Mouse (Mus musculus): ENCODE results near the gene Cblb. TPM values are rescaled to one million over a fixed set of nuclear protein-coding genes. Genes with fewer than 3 reads are reported as not detected.
A peak's percentile ranks its signal among the peaks of the same experiment; 100 is the strongest.

The Cblb gene
- total RNA-seq, 2 experiments from 2014 or later = 25.1 to 27.0 TPM

GRCm38 (mm10) chr16:52200107-52200506, 169.1 kb downstream of the Cblb start:
- no peak for DNase-seq

- DNase-seq = no peak
Measured at GRCm38 (mm10) chr16:52210844-52211606, 180.0 kb downstream of the Cblb start.

- DNase-seq = peak; percentile 27
Measured at GRCm38 (mm10) chr16:52219069-52219468, 188.0 kb downstream of the Cblb start.

GRCm38 (mm10) chr16:52222896-52223295, 191.9 kb downstream of the Cblb start:
- no peak for DNase-seq

GRCm38 (mm10) chr16:52229446-52229845, 198.4 kb downstream of the Cblb start:
- no peak for DNase-seq

GRCm38 (mm10) chr16:52229930-52230329, 198.9 kb downstream of the Cblb start:
- no peak for DNase-seq

GRCm38 (mm10) chr16:52242144-52242543, 211.1 kb downstream of the Cblb start:
- DNase-seq = no peak

GRCm38 (mm10) chr16:52243421-52243973, 212.5 kb downstream of the Cblb start:
- DNase-seq = no peak

GRCm38 (mm10) chr16:52250196-52250595, 219.2 kb downstream of the Cblb start:
- DNase-seq = no peak

GRCm38 (mm10) chr16:52250935-52251334, 219.9 kb downstream of the Cblb start:
- no peak for DNase-seq
